Mouse (Mus musculus): Measurements from ENCODE around the gene Ppm1a. TPM values are rescaled to one million over a fixed set of nuclear protein-coding genes. Genes with fewer than 3 reads are reported as not detected.
A peak's percentile ranks its signal among the peaks of the same experiment; 100 is the strongest.

Ppm1a gene
- polyA plus RNA-seq (2014; fragmentation: Nextera tagmentation; extraction: Ambion mirVana), result 64.9 and 65.1 TPM in 2 replicates

GRCm38 (mm10) chr12:72757086-72757485 is at the start of gene Ppm1a:
Ppm1a (plus strand) TSS chr12:72757455.
- Histone ChIP-seq H3K27me3 (ENCODE audit: insufficient read depth, low read length) (no peaks in the 10 kb centered on the region), H3K9ac (no peak within 1 kb of the TSS), H3K4me2 (no peak within 1 kb of the TSS), H3K9me3 (ENCODE audit: low read depth, low read length) (no peaks in the 10 kb centered on the region), H3K4me1 (ENCODE audit: insufficient read depth) (0 out of 2 replicates have a peak, but pooled peaks cover 2% of the 10 kb centered on the region), H3K4me3 (ENCODE audit: low read depth, low read length) (no peak within 1 kb of the TSS), H3K27ac (ENCODE audit: low read depth) (no peak within 1 kb of the TSS), H3K36me3 (ENCODE audit: insufficient read depth) (no peaks in the 10 kb centered on the region)
- no peak for ATAC-seq (ENCODE audit: insufficient read depth)
- no peak for DNase-seq
- 12% methylated on average over 4 of the region's 4 CpGs for WGBS
- no peak for TF ChIP-seq CTCF (IDR thresholded peaks at IDR 0.05; ENCODE audit: low read depth)

- Histone ChIP-seq H3K27ac (ENCODE audit: low read depth) (no peak overlapping the region), H3K4me1 (ENCODE audit: insufficient read depth) (no peaks in the 10 kb centered on the region), H3K4me3 (ENCODE audit: low read depth, low read length) (no peak overlapping the region), H3K4me2 (no peak overlapping the region), H3K9me3 (ENCODE audit: low read depth, low read length) (no peaks in the 10 kb centered on the region), H3K27me3 (ENCODE audit: insufficient read depth, low read length) (no peaks in the 10 kb centered on the region), H3K9ac (no peak overlapping the region), H3K36me3 (ENCODE audit: insufficient read depth) (no peaks in the 10 kb centered on the region)
- WGBS, result 90% methylated on average over 3 of the region's 3 CpGs
- DNase-seq, result no peak
- no peak for TF ChIP-seq CTCF (IDR thresholded peaks at IDR 0.05; ENCODE audit: low read depth)
- no peak for ATAC-seq (ENCODE audit: insufficient read depth)
Observed at GRCm38 (mm10) chr12:72709981-72710380, 47.3 kb upstream of the Ppm1a start.

- DNase-seq, result no peak
- WGBS, result 76% methylated on average over 2 of the region's 2 CpGs
- ATAC-seq (ENCODE audit: insufficient read depth), result no peak
Observed at GRCm38 (mm10) chr12:72714896-72715295, 42.4 kb upstream of the Ppm1a start.

GRCm38 (mm10) chr12:72715846-72716245 is 41.4 kb upstream of the Ppm1a start:
- no peak for DNase-seq
- no peak for ATAC-seq (ENCODE audit: insufficient read depth)
- no peak overlapping the region for H3K4me2 ChIP-seq
- H3K36me3 ChIP-seq (ENCODE audit: insufficient read depth), result no peaks in the 10 kb centered on the region
- 96% methylated on average over 9 of the region's 9 CpGs for WGBS
- H3K27me3 ChIP-seq (ENCODE audit: insufficient read depth, low read length), result no peaks in the 10 kb centered on the region
- H3K9ac ChIP-seq, result no peak overlapping the region
- H3K27ac ChIP-seq (ENCODE audit: low read depth), result no peak overlapping the region
- TF ChIP-seq CTCF (IDR thresholded peaks at IDR 0.05; ENCODE audit: low read depth), result no peak
- no peak overlapping the region for H3K4me3 ChIP-seq (ENCODE audit: low read depth, low read length)
- H3K9me3 ChIP-seq (ENCODE audit: low read depth, low read length), result no peaks in the 10 kb centered on the region
- no peaks in the 10 kb centered on the region for H3K4me1 ChIP-seq (ENCODE audit: insufficient read depth)

More at GRCm38 (mm10) chr12:72714896-72715295, 42.4 kb upstream of the Ppm1a start:
- no peak overlapping the region for H3K4me2 ChIP-seq
- H3K27me3 ChIP-seq (ENCODE audit: insufficient read depth, low read length), result no peaks in the 10 kb centered on the region
- no peak overlapping the region for H3K9ac ChIP-seq
- TF ChIP-seq CTCF (IDR thresholded peaks at IDR 0.05; ENCODE audit: low read depth), result no peak
- H3K4me3 ChIP-seq (ENCODE audit: low read depth, low read length), result no peak overlapping the region
- H3K27ac ChIP-seq (ENCODE audit: low read depth), result no peak overlapping the region
- H3K4me1 ChIP-seq (ENCODE audit: insufficient read depth), result no peaks in the 10 kb centered on the region
- H3K9me3 ChIP-seq (ENCODE audit: low read depth, low read length), result no peaks in the 10 kb centered on the region
- H3K36me3 ChIP-seq (ENCODE audit: insufficient read depth), result no peaks in the 10 kb centered on the region

- Histone ChIP-seq H3K9me3 (ENCODE audit: low read depth, low read length) (no peaks in the 10 kb centered on the region), H3K27me3 (ENCODE audit: insufficient read depth, low read length) (no peaks in the 10 kb centered on the region), H3K9ac (no peak overlapping the region), H3K36me3 (ENCODE audit: insufficient read depth) (no peaks in the 10 kb centered on the region), H3K4me3 (ENCODE audit: low read depth, low read length) (no peak overlapping the region), H3K27ac (ENCODE audit: low read depth) (peak overlapping the region; percentile 3; the same call in 1 of the 2 replicates), H3K4me1 (ENCODE audit: insufficient read depth) (peaks cover 3% of the 10 kb centered on the region; the same call in 1 of the 2 replicates), H3K4me2 (no peak overlapping the region)
- WGBS, result 21% methylated on average over 2 of the region's 2 CpGs
- DNase-seq (no peak), ATAC-seq (ENCODE audit: insufficient read depth) (no peak)
- TF ChIP-seq CTCF (IDR thresholded peaks at IDR 0.05; ENCODE audit: low read depth), result no peak
Observed at GRCm38 (mm10) chr12:72719046-72719445, 38.2 kb upstream of the Ppm1a start.

GRCm38 (mm10) chr12:72719452-72720087 is 37.7 kb upstream of the Ppm1a start:
- WGBS, result 46% methylated on average over 11 of the region's 11 CpGs
- Histone ChIP-seq H3K27ac (ENCODE audit: low read depth) (peak overlapping the region; percentile 3; the same call in 1 of the 2 replicates), H3K4me3 (ENCODE audit: low read depth, low read length) (no peak overlapping the region), H3K27me3 (ENCODE audit: insufficient read depth, low read length) (no peaks in the 10 kb centered on the region), H3K4me1 (ENCODE audit: insufficient read depth) (peaks cover 5% of the 10 kb centered on the region; the same call in 1 of the 2 replicates), H3K36me3 (ENCODE audit: insufficient read depth) (no peaks in the 10 kb centered on the region), H3K4me2 (no peak overlapping the region), H3K9me3 (ENCODE audit: low read depth, low read length) (no peaks in the 10 kb centered on the region), H3K9ac (no peak overlapping the region)
- no peak for ATAC-seq (ENCODE audit: insufficient read depth)
- DNase-seq, result no peak
- TF ChIP-seq CTCF (IDR thresholded peaks at IDR 0.05; ENCODE audit: low read depth), result no peak

GRCm38 (mm10) chr12:72721710-72722109 is 35.5 kb upstream of the Ppm1a start:
- no peaks in the 10 kb centered on the region for H3K9me3 ChIP-seq (ENCODE audit: low read depth, low read length)
- DNase-seq (no peak), ATAC-seq (ENCODE audit: insufficient read depth) (no peak)
- WGBS, result 71% methylated on average over 5 of the region's 5 CpGs
- no peak for TF ChIP-seq CTCF (IDR thresholded peaks at IDR 0.05; ENCODE audit: low read depth)
- H3K4me3 ChIP-seq (ENCODE audit: low read depth, low read length), result no peak overlapping the region
- H3K9ac ChIP-seq, result no peak overlapping the region
- H3K27me3 ChIP-seq (ENCODE audit: insufficient read depth, low read length), result no peaks in the 10 kb centered on the region
- H3K36me3 ChIP-seq (ENCODE audit: insufficient read depth), result no peaks in the 10 kb centered on the region
- H3K4me2 ChIP-seq, result no peak overlapping the region
- peaks cover 5% of the 10 kb centered on the region; the same call in 1 of the 2 replicates for H3K4me1 ChIP-seq (ENCODE audit: insufficient read depth)
- H3K27ac ChIP-seq (ENCODE audit: low read depth), result no peak overlapping the region
